ENCODE assay signal across 23 mouse cellular contexts in genomic region chr17:49245013-49245412, GRCm38 (mm10).
A peak's percentile ranks its signal among the peaks of the same experiment; 100 is the strongest.
DNase-seq lines count a peak whose midpoint lies in the region; ATAC-seq and TF ChIP-seq lines count a peak whose summit lies in the region.
"Had no signal": no experiment of that assay in that cellular context is flagged by ENCODE, and none has a peak within 500 bp of the region (broad histone marks: within the 10 kb centered on the region; RNA-seq: fewer than 3 reads in every experiment).

No protein-coding gene starts in this region.

- no peaks in the 10 kb centered on the region for H3K9me3 ChIP-seq in kidney, postnatal 0 days (replicated peaks; ENCODE audit: low read length)
- H3K9me3 ChIP-seq in lung, embryonic 14.5 days (ENCODE audit: low read depth, low read length), result no peaks in the 10 kb centered on the region
- H3K9me3 ChIP-seq in ES-E14 (ENCODE audit: control insufficient read depth, insufficient read depth, low read depth, low read length), result no peaks in the 10 kb centered on the region
- no peaks in the 10 kb centered on the region for H3K9me3 ChIP-seq in stomach, postnatal 0 days (ENCODE audit: control insufficient read depth, low read length)
- H3K9me3 ChIP-seq: heart, embryonic 10.5 days; midbrain, embryonic 12.5 days had no signal

- DNase-seq in kidney, postnatal 0 days (ENCODE audit: low spot score), result no peak
- DNase-seq in kidney, postnatal 14 days, result no peak
- no peak for DNase-seq in lung, embryonic 14.5 days
- no peak for DNase-seq in lung, adult 2 months
- no peak for DNase-seq in ES-E14 (ENCODE audit: low read depth, low spot score)
- DNase-seq in stomach, postnatal 0 days (ENCODE audit: low spot score), result no peak
- no peak for DNase-seq in ovary, postnatal 14 days (ENCODE audit: low spot score)
- DNase-seq: adrenal gland, adult 8-10 months; B cell, adult 2 months; cerebellum, adult 18-20 months; cerebellum, postnatal 25 days; embryo, embryonic 11 days; kidney, adult 18-20 months; lung, adult 18-20 months; right cerebral cortex, postnatal 14 days; spleen, adult 18-20 months; thymus, postnatal 25 days had no signal

- H3K27ac ChIP-seq in kidney, postnatal 0 days, result no peak overlapping the region
- no peak overlapping the region for H3K27ac ChIP-seq in lung, embryonic 14.5 days (ENCODE audit: low read depth)
- no peak overlapping the region for H3K27ac ChIP-seq in ES-E14 (ENCODE audit: insufficient read depth, low read depth, low read length, poor library complexity, severe bottlenecking)
- no peak overlapping the region for H3K27ac ChIP-seq in stomach, postnatal 0 days (replicated peaks)
- H3K27ac ChIP-seq: heart, embryonic 10.5 days; limb, embryonic 13.5 days; midbrain, embryonic 12.5 days had no signal

- no peak for TF ChIP-seq POLR2A in lung, adult 2 months (IDR thresholded peaks at IDR 0.05; ENCODE audit: borderline replicate concordance, extremely low read depth, low read depth, low read length)

- in situ Hi-C loops in ES-E14 (cut with MboI; ENCODE audit: low sequenced_read_pairs in 2 of 2, unreplicated experiment in 2 of 2), result no loop called here

- no peak for TF ChIP-seq EP300 in stomach, postnatal 0 days (optimal IDR thresholded peaks at IDR 0.05)

- TF ChIP-seq CTCF in kidney, postnatal 0 days (IDR thresholded peaks at IDR 0.05; ENCODE audit: low read depth), result peak; percentile 14; the same call in 1 of the 2 replicates
- peak; percentile 30; the same call in 1 of the 2 replicates for TF ChIP-seq CTCF in lung, embryonic 14.5 days (IDR thresholded peaks at IDR 0.05; ENCODE audit: low read depth)
- TF ChIP-seq CTCF in lung, adult 2 months (IDR thresholded peaks at IDR 0.05; ENCODE audit: insufficient read depth, low read length), result no peak
- 0 out of 2 replicates have a peak, but pooled peaks have one; percentile 28 for TF ChIP-seq CTCF in stomach, postnatal 0 days (IDR thresholded peaks at IDR 0.05; ENCODE audit: low read depth)

- no peak overlapping the region for H3K4me2 ChIP-seq in kidney, postnatal 0 days (ENCODE audit: low read length)
- H3K4me2 ChIP-seq in lung, embryonic 14.5 days, result no peak overlapping the region
- no peak overlapping the region for H3K4me2 ChIP-seq in stomach, postnatal 0 days (replicated peaks; ENCODE audit: low read depth)
- H3K4me2 ChIP-seq: limb, embryonic 13.5 days; midbrain, embryonic 12.5 days had no signal

- H3K4me1 ChIP-seq in kidney, postnatal 0 days (replicated peaks; ENCODE audit: insufficient read depth, low read length), result no peaks in the 10 kb centered on the region; the same call in 1 of the 2 replicates
- no peaks in the 10 kb centered on the region for H3K4me1 ChIP-seq in lung, embryonic 14.5 days (ENCODE audit: insufficient read depth)
- no peaks in the 10 kb centered on the region for H3K4me1 ChIP-seq in lung, adult 2 months (ENCODE audit: control insufficient read depth, insufficient read depth, low read length)
- no peaks in the 10 kb centered on the region for H3K4me1 ChIP-seq in ES-E14 (ENCODE audit: control insufficient read depth in 2 of 2, insufficient read depth in 2 of 2, low read length in 2 of 2, poor library complexity in 1 of 2)
- H3K4me1 ChIP-seq in stomach, postnatal 0 days (replicated peaks; ENCODE audit: control insufficient read depth, insufficient read depth), result no peaks in the 10 kb centered on the region
- H3K4me1 ChIP-seq: heart, embryonic 10.5 days had no signal

- ATAC-seq in kidney, postnatal 0 days (replicated peaks; ENCODE audit: low FRiP score, low read depth), result no peak
- ATAC-seq in lung, embryonic 14.5 days (ENCODE audit: insufficient read depth), result no peak
- ATAC-seq in stomach, postnatal 0 days (ENCODE audit: low FRiP score, low TSS enrichment), result no peak
- ATAC-seq: forebrain, embryonic 14.5 days; hindbrain, embryonic 16.5 days had no signal

- no peaks in the 10 kb centered on the region for H3K27me3 ChIP-seq in kidney, postnatal 0 days (ENCODE audit: insufficient read depth, low read length)
- H3K27me3 ChIP-seq in lung, embryonic 14.5 days (ENCODE audit: insufficient read depth, low read length), result no peaks in the 10 kb centered on the region
- no peaks in the 10 kb centered on the region for H3K27me3 ChIP-seq in stomach, postnatal 0 days (ENCODE audit: control insufficient read depth, insufficient read depth, low read length)
- H3K27me3 ChIP-seq: CH12.LX; midbrain, embryonic 12.5 days had no signal

- no peak overlapping the region for H3K9ac ChIP-seq in kidney, postnatal 0 days (ENCODE audit: low read depth, low read length)
- no peak overlapping the region for H3K9ac ChIP-seq in lung, embryonic 14.5 days
- no peak overlapping the region for H3K9ac ChIP-seq in ES-E14 (ENCODE audit: insufficient read depth, low read depth, low read length, poor library complexity, severe bottlenecking)
- no peak overlapping the region for H3K9ac ChIP-seq in stomach, postnatal 0 days (ENCODE audit: low read length)
- H3K9ac ChIP-seq: limb, embryonic 13.5 days; midbrain, embryonic 12.5 days had no signal

- WGBS in kidney, postnatal 0 days, result 59% methylated on average over 2 of the region's 2 CpGs
- WGBS in lung, embryonic 14.5 days, result 56% methylated on average over 2 of the region's 2 CpGs
- WGBS in lung, adult 2 months, result 56% methylated on average over 2 of the region's 2 CpGs
- 55% methylated on average over 2 of the region's 2 CpGs for WGBS in stomach, postnatal 0 days

- H3K4me3 ChIP-seq in kidney, postnatal 0 days (replicated peaks; ENCODE audit: low read depth, low read length), result no peak overlapping the region
- no peak overlapping the region for H3K4me3 ChIP-seq in lung, embryonic 14.5 days (ENCODE audit: low read depth, low read length)
- no peak overlapping the region for H3K4me3 ChIP-seq in lung, adult 2 months (replicated peaks; ENCODE audit: extremely low read depth, low read depth, low read length)
- H3K4me3 ChIP-seq in ES-E14 (ENCODE audit: insufficient read depth in 1 of 2, low read depth in 1 of 2, low read length in 2 of 2, poor library complexity in 1 of 2, severe bottlenecking in 1 of 2), result no peak overlapping the region
- no peak overlapping the region for H3K4me3 ChIP-seq in stomach, postnatal 0 days (ENCODE audit: low read depth, low read length)
- H3K4me3 ChIP-seq: heart, embryonic 10.5 days; limb, embryonic 13.5 days; midbrain, embryonic 12.5 days had no signal

- no peaks in the 10 kb centered on the region for H3K36me3 ChIP-seq in kidney, postnatal 0 days (ENCODE audit: insufficient read depth, low read length)
- no peaks in the 10 kb centered on the region for H3K36me3 ChIP-seq in lung, embryonic 14.5 days (ENCODE audit: insufficient read depth)
- no peaks in the 10 kb centered on the region for H3K36me3 ChIP-seq in ES-E14 (ENCODE audit: control insufficient read depth, insufficient read depth, low read length, poor library complexity, severe bottlenecking)
- no peaks in the 10 kb centered on the region for H3K36me3 ChIP-seq in stomach, postnatal 0 days (ENCODE audit: control insufficient read depth, insufficient read depth, low read length)
- H3K36me3 ChIP-seq: heart, embryonic 10.5 days; limb, embryonic 13.5 days; midbrain, embryonic 12.5 days had no signal

TF ChIP-seq in ES-E14, 5 proteins besides CTCF, POLR2A, EP300 and RAD21:
- TF ChIP-seq ZC3H11A (IDR thresholded peaks at IDR 0.05; ENCODE audit: borderline replicate concordance, low read depth, low read length), result 0 out of 2 replicates have a peak, but pooled peaks have one; percentile 25
- no peak for TF ChIP-seq CHD2 (IDR thresholded peaks at IDR 0.05; ENCODE audit: low read depth, low read length)
